Mouse (Mus musculus): ENCODE measurements around the gene Srgap2.

DNA sequence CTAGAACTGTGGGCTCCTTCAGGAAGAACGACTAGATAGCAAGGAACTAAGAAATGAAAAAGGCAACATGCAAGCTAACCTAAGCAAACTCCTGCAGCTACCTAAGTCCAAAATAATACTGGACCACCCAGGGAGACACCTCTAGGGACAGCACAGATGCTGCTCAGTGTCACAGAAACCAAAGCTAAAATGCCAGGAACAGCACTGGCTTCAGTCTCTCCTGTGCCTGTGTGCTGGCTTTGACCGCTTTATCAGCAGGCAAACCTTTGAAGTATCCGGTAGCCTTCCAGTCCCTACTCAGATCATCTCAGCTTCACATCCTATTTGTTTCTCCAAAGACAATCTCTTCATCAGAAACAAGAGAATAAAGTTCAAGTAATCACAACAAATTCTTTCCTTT, 123.6 kb downstream of the Srgap2 start:
- TF ChIP-seq CTCF (IDR thresholded peaks at IDR 0.05; ENCODE audit: low read depth), result no peak
- no peak for TF ChIP-seq EP300 (IDR thresholded peaks at IDR 0.05; ENCODE audit: low read depth)
